Mouse (Mus musculus) right cerebral cortex, postnatal 25 days (tissue): Measurements from ENCODE around the gene Chst15.
A peak's percentile ranks its signal among the peaks of the same experiment; 100 is the strongest.

Experiments used
- DNase-seq: peaks from one replicate; pipeline ENCODE4 v3.0.0; 2022

Chst15 gene

DNA sequence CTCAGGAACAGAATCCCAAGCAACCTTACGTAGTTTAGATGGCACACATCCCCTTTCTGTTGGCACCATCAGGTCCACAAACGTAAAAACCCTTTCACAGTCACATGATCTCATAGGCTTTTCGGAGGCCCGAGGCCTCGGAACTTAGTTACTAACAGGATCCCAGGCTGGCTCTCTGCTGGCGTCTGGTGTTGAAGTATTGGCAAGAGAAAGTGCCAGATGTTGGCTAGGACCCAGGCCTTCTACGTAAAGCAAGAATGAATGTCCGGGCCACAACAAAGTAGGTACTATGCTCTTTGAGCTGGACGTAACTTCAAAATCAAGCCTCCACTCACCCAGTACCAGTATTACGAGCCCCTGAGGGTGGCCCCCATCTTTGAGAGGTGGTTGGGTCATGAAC lies 103.0 kb downstream of the Chst15 start:
- no peak for DNase-seq

- DNase-seq, result peak; percentile 78
Observed at GRCm38 (mm10) chr7:132213460-132213859, 103.6 kb downstream of the Chst15 start.

GRCm38 (mm10) chr7:132211920-132212701 lies 104.9 kb downstream of the Chst15 start:
- no peak for DNase-seq

DNA sequence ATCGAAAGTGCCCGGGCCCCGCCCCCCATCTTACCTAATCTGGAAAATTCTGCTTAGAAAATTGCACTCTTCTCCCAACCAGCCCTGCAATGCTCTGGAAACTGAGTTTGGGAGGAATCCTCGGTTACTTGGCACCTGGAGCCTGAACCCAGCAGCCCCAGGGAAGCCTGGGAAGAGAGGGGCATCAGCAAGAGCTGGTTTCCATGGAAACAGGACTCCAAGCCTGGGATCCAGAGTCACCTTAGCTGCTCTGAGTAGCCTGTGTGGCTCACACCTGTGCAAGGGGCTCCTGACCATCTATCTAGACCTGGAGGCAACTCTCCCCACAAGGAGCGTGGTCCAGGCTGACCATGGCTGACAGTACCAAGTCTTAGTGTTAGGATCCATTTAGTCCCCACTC lies 106.4 kb downstream of the Chst15 start:
- no peak for DNase-seq

GRCm38 (mm10) chr7:132208946-132209651 lies 107.9 kb downstream of the Chst15 start:
- peak; percentile 65 for DNase-seq

- no peak for DNase-seq
Observed at GRCm38 (mm10) chr7:132204073-132204612, 112.9 kb downstream of the Chst15 start.

- no peak for DNase-seq
Observed at GRCm38 (mm10) chr7:132199686-132200085, 117.3 kb downstream of the Chst15 start.

GRCm38 (mm10) chr7:132198806-132199205 lies 118.2 kb downstream of the Chst15 start:
- DNase-seq, result no peak

DNA sequence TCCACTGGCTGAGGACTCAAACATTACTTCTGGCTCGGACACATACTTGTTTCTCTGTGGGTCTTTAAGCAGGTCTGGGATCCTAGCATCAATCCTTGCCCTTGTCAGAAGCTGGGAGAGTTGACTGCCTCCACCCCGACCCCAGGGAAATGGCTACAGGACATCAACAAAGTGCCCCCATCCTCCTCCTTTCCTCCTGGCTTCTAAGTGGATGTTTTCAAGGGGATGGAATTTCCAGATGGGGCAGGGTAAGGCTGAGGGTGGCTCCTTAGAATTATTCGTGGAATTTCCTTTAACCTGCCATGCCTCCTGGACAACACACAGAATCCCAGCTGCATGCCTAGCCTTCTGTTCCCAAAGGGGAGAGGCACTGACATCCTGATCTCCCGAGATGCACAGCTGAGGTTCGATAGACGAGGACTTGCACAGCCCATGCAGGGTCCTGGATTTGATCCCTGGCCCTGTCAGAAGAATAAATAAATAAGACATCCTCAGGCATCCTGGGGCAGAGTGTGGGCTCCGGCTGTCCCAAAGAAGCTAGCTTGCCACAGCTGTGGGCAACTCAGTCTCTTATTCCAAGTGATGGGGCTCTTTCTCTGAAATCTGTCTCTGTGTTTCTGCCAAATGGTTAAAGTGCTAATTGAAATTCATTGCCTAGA lies 119.1 kb downstream of the Chst15 start:
- DNase-seq, result no peak

DNA sequence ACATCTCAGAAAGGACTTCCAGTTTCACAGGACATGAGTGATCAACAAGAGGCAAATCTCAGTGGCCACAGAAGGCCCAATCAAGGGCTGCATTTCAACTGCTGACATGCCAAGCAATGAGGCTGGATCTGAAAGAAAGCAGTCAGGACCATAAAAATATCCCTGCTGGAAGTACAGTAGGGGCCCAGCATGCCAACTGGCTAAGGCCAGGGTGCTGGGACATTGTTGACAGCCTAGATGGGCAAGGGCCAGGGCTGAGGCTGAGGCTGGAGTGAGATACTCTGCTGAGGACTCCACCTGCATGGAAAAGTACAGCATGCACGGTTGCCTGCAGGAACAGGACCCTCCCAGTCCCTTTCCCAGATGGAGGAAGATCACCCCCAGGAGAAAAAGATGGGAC lies 120.4 kb downstream of the Chst15 start:
- no peak for DNase-seq

GRCm38 (mm10) chr7:132193606-132194005 lies 123.4 kb downstream of the Chst15 start:
- DNase-seq, result no peak

GRCm38 (mm10) chr7:132187456-132187855 lies 129.6 kb downstream of the Chst15 start:
- no peak for DNase-seq
